Comparison of ENCODE assay signal across 20 mouse cellular contexts in genomic region chr10:83976548-83976947, GRCm38 (mm10).
DNase-seq lines count a peak whose midpoint lies in the region; ATAC-seq lines count a peak whose summit lies in the region.
"Had no signal": no experiment of that assay in that cellular context is flagged by ENCODE, and none has a peak within 500 bp of the region (broad histone marks: within the 10 kb centered on the region; RNA-seq: fewer than 3 reads in every experiment).

No protein-coding gene starts in this region.

- no peak overlapping the region for H3K4me3 ChIP-seq in midbrain, embryonic 15.5 days
- no peak overlapping the region for H3K4me3 ChIP-seq in midbrain, embryonic 10.5 days
- H3K4me3 ChIP-seq: heart, embryonic 15.5 days; limb, embryonic 12.5 days; liver, embryonic 12.5 days had no signal

- H3K36me3 ChIP-seq in midbrain, embryonic 15.5 days (replicated peaks), result no peaks in the 10 kb centered on the region
- H3K36me3 ChIP-seq in midbrain, embryonic 10.5 days, result no peaks in the 10 kb centered on the region
- H3K36me3 ChIP-seq: heart, embryonic 15.5 days; limb, embryonic 12.5 days; liver, embryonic 12.5 days had no signal

- H3K9me3 ChIP-seq in midbrain, embryonic 15.5 days, result no peaks in the 10 kb centered on the region
- H3K9me3 ChIP-seq in midbrain, embryonic 10.5 days (replicated peaks), result no peaks in the 10 kb centered on the region
- H3K9me3 ChIP-seq: heart, embryonic 15.5 days; limb, embryonic 12.5 days; liver, embryonic 12.5 days had no signal

- peak; percentile 86 for ATAC-seq in frontal cortex, adult (ENCODE audit: low TSS enrichment)
- ATAC-seq in midbrain, embryonic 15.5 days (replicated peaks), result 0 out of 2 replicates have a peak, but pooled peaks have one; percentile 39
- ATAC-seq: intestine, embryonic 16.5 days; liver, embryonic 12.5 days had no signal

- 19% methylated on average over 3 of the region's 3 CpGs for WGBS in midbrain, embryonic 15.5 days
- WGBS in midbrain, embryonic 10.5 days, result 37% methylated on average over 3 of the region's 3 CpGs

- no peak for DNase-seq in frontal cortex, postnatal 14 days (ENCODE audit: low spot score in 2 of 2)
- peak; percentile 14 to 43 for DNase-seq in left cerebral cortex, postnatal 25 days (ENCODE audit: low spot score in 2 of 2)
- no peak for DNase-seq in left cerebral cortex, adult 11 months (ENCODE audit: low spot score)
- DNase-seq in midbrain, embryonic 10.5 days (ENCODE audit: low spot score), result no peak
- DNase-seq in telencephalon, adult 2 months (ENCODE audit: low read depth, low spot score), result peak; percentile 43
- DNase-seq in MN1 (ENCODE audit: low spot score), result no peak
- DNase-seq: adrenal gland, adult 8-10 months; cerebellum, adult 9-11 months; embryo, embryonic 11 days; gastrocnemius, postnatal 25 days; heart, postnatal 4 days; kidney, postnatal 36 days; right cerebral cortex, postnatal 25 days; thymus, adult 2 months had no signal

- H3K4me2 ChIP-seq in midbrain, embryonic 15.5 days, result no peak overlapping the region
- H3K4me2 ChIP-seq: heart, embryonic 15.5 days; limb, embryonic 12.5 days; liver, embryonic 12.5 days had no signal

- H3K27me3 ChIP-seq in midbrain, embryonic 15.5 days (replicated peaks), result no peaks in the 10 kb centered on the region
- H3K27me3 ChIP-seq in midbrain, embryonic 10.5 days (ENCODE audit: low read depth, poor library complexity, severe bottlenecking), result no peaks in the 10 kb centered on the region
- H3K27me3 ChIP-seq: heart, embryonic 15.5 days; limb, embryonic 12.5 days; liver, embryonic 12.5 days had no signal

- H3K4me1 ChIP-seq in midbrain, embryonic 15.5 days, result peaks cover 5% of the 10 kb centered on the region
- peaks cover 33% of the 10 kb centered on the region for H3K4me1 ChIP-seq in midbrain, embryonic 10.5 days
- H3K4me1 ChIP-seq: limb, embryonic 12.5 days; liver, embryonic 12.5 days had no signal

- no peak overlapping the region for H3K9ac ChIP-seq in midbrain, embryonic 15.5 days
- H3K9ac ChIP-seq: heart, embryonic 15.5 days; limb, embryonic 12.5 days; liver, embryonic 12.5 days had no signal

- intact Hi-C loops in left cerebral cortex, postnatal 25 days (cut with DNase I), result no loop called here

- H3K27ac ChIP-seq in midbrain, embryonic 15.5 days, result no peak overlapping the region
- no peak overlapping the region; the same call in 1 of the 2 replicates for H3K27ac ChIP-seq in midbrain, embryonic 10.5 days (replicated peaks)
- H3K27ac ChIP-seq: heart, embryonic 15.5 days; limb, embryonic 12.5 days; liver, embryonic 12.5 days had no signal

Comparison
In these comparisons a context has a peak if more than half of its experiments do, and no peak if none do; other contexts are left out.
1. DNase-seq: peak in left cerebral cortex, postnatal 25 days (2 of 2) and telencephalon, adult 2 months (single experiment); none in frontal cortex, postnatal 14 days (0 of 2), left cerebral cortex, adult 11 months (single experiment), midbrain, embryonic 10.5 days (single experiment) and MN1 (single experiment).